Mouse (Mus musculus): ENCODE results near the gene Nupr1. TPM values are rescaled to one million over a fixed set of nuclear protein-coding genes. Genes with fewer than 3 reads are reported as not detected.

The Nupr1 gene
- total RNA-seq (2021) = 10 to 100 TPM; 17.6 to 21.0 TPM
- long read RNA-seq, experiment 1, transcript Nupr1-201 (3 exons, 829 nt) = major isoform, 14 of 14 reads
- long read RNA-seq, experiment 1, partial matches to known transcripts = 0 of 14 reads
- long read RNA-seq, experiment 1, other reads (novel, unspliced or antisense) = 0 of 14 reads
- long read RNA-seq, experiment 2, transcript Nupr1-201 (3 exons, 829 nt) = major isoform, 7 of 9 reads
- long read RNA-seq, experiment 2, partial matches to known transcripts = 0 of 9 reads
- long read RNA-seq, experiment 2, other reads (novel, unspliced or antisense) = 2 of 9 reads

DNA sequence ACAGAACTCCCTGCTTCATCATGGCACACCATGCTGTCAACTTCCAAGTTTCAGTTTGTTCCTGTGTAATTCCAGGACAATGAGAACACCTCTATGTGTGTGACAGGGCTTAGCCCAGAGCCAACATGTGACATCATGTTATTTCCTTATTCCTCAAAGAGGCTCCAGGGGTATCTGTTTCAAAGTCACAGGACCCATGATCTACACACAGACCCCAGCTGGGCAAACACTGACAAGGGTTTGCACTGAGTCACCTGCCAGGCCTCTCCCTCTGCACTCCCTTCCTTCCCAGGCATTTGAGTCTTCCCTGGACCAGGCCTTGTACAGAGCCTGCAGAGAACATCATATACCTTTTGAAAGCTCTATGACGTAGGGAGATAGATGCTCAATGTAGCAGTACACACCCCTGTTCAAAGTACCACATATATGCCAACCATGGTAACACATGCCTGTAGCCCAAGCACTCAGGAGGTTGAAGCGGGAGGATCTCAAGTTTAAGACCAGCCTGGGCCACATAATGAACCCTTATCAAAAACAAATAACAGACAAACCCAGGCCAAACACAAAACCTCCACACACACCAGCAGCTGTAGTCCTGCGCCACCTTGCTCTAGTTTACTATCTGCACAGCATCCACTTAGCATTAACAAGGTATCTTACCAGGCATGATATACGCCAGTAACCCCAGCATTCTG is at the start of gene Nupr1:
TSS of gene Nupr1 (minus strand) at position 38 of the 695 bp plus-strand sequence.
- TF ChIP-seq CTCF (IDR thresholded peaks at IDR 0.05) = no peak
- DNase-seq (ENCODE audit: extremely low spot score in 1 of 2, low spot score in 2 of 2) = no peak
- H3K27ac ChIP-seq = no peak within 1 kb of the TSS
- no peak within 1 kb of the TSS for H3K4me3 ChIP-seq
- intact Hi-C loops (cut with DNase I) = no loop called here

DNA sequence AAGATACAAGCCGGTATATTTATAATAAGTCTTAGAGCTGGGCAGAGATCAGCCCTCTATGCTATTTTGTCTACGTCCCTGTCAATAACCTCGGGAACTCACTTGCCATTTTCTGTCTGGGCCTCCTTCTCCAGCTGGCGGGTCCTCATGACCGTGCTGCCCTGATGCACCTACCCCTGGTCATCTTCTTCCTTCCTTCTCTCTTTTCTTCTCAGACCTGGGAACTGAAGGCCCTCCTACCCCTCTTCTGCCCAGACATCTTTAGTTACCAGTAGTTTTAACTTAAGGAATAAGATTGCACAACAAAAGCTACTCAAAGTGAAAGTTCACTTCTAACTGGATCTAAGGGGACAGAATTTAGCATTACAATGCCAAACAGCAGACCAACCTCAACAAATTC is 49.0 kb upstream of the Nupr1 start:
- intact Hi-C loops (cut with DNase I) = no loop called here
- no peak overlapping the region for H3K27ac ChIP-seq
- TF ChIP-seq CTCF (IDR thresholded peaks at IDR 0.05) = no peak
- no peak overlapping the region for H3K4me3 ChIP-seq
- DNase-seq (ENCODE audit: extremely low spot score in 1 of 2, low spot score in 2 of 2) = no peak

DNA sequence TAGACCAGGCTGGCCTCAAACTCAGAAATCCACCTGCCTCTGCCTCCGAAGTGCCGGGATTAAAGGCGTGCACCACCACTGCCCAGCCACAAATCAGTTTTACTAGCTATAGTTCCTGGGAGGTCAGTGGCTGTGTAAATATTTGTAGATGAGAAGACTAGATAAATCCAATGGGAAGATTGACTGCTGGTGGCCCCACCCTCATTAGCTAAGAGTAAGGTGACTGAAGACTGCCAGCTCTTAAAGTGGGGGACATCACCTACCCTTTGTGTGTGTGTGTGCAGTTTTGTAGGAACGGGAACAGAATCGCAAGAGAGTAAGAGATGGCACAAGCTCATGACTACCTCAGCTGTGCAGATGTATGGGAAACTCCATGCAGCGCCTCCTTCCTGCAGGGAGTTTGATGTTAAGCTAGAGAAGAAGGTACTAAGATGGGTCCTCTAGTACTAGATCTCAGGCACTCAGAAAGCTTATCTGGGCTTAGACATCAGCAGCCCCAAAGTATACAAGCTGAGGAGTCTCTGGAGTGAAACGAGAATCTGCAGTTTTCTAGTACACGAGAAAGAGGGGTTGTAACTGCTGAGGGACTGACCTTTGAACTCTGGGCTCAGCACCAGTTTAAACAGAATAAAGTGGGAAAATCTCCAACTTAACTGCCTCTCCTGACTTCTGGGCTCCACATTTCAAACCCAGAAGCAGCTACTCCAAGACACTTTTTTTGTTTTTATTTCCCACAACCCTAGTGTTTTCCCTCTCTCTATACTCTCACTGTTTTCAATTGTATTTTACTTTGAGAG is 48.1 kb upstream of the Nupr1 start:
- TF ChIP-seq CTCF (IDR thresholded peaks at IDR 0.05) = no peak
- no peak for DNase-seq (ENCODE audit: extremely low spot score in 1 of 2, low spot score in 2 of 2)
- intact Hi-C loops (cut with DNase I) = no loop called here
- Histone ChIP-seq H3K4me3 (no peak overlapping the region), H3K27ac (no peak overlapping the region)

DNA sequence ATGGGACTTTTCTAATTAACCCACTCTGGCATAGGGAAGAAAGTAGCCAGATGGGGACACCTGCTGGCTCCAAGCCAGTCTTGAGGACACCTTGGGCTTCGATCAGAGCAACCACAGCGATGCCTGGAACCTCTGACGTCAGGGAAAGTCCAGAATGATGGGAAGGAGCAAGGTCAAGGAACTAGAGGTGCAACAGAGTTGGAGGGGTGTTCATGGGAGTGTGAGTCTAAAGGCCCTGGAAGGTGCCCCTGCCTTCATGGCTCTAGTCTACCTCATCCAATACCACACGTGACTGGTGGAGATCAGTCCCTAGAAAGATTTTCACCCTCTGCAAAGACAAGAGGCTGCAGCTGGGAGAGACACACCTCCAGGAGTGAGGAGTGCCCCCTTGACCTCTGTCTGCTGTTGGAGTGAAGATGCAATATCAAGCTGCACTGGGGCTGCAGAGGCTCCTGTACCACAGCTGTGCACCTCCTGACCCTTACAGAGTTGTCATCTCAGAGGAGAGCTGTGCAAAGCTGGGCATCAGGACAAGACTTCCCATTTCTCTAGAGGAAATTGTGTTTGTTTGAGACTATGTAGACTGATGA is 46.1 kb upstream of the Nupr1 start:
- Histone ChIP-seq H3K27ac (no peak overlapping the region), H3K4me3 (no peak overlapping the region)
- TF ChIP-seq CTCF (IDR thresholded peaks at IDR 0.05) = no peak
- DNase-seq (ENCODE audit: extremely low spot score in 1 of 2, low spot score in 2 of 2) = no peak
- intact Hi-C loops (cut with DNase I) = no loop called here

DNA sequence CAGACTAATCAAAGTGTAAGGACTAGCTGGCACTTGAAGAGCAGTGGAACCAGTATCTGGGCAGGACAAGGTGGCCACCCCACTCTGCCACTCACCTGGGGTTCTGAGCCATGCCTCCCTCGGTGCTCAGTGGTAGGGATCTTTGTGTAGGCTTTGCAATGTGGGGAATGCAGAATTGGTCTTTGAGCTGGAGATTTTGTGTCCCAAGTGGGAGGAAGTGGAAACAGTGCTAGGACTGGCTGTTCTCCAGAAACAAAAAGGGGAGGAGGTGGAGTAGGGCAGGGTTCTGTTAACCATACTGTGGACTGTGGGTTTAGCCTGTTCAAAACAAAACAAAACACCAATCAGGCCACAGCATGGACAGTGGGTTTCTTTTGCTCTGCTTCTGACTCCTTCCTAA is 45.5 kb upstream of the Nupr1 start, which contains the start of gene Sult1a1:
TSS of gene Sult1a1 (minus strand) at position 226 of the 400 bp plus-strand sequence.
- Histone ChIP-seq H3K4me3 (peak within 1 kb of the TSS; percentile 26), H3K27ac (peak within 1 kb of the TSS; percentile 63)
- no peak; the same call in 1 of the 2 replicates for TF ChIP-seq CTCF (IDR thresholded peaks at IDR 0.05)
- no peak for DNase-seq (ENCODE audit: extremely low spot score in 1 of 2, low spot score in 2 of 2)
- intact Hi-C loops (cut with DNase I) = no loop called here

DNA sequence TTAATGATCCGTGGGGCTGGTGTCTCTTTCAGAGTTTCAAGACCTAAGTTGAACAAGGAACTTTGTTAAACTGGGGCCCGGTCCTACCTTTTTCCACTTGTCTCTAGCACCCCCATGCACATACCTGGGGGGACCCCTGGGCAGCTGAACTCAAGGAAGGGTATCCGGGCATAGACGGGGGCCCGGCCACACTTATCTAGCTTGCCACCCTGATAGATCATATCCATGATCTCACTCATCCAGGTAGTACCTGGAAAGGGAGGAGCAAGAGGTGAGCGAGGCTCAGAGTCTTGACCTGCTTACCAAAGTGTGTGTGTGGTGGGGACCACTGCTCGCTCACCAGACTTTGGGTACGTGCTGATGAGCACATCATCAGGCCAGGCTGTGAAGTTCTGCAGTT is 44.4 kb upstream of the Nupr1 start:
- no peak for DNase-seq (ENCODE audit: extremely low spot score in 1 of 2, low spot score in 2 of 2)
- no peak overlapping the region; the same call in 1 of the 2 replicates for H3K27ac ChIP-seq
- TF ChIP-seq CTCF (IDR thresholded peaks at IDR 0.05) = no peak
- no peak overlapping the region for H3K4me3 ChIP-seq
- intact Hi-C loops (cut with DNase I) = no loop called here

DNA sequence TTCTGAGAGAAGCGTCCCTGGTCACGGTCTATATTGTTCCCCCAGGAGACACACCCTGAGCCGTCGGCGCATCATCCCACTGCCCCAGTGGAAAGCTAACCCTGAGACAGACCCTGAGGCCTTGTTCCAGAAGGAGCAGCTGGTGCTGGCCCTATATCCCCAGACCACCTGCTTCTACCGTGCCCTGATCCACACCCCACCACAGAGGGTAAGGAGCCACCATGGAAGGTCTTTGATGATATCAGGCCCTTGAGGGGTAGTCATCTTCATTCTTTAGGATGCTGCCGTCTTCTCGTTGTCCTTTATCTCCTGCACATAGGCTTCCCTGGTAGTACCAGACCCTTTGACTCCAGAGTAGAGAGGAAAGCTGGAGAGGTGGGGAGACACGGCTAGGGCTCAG is 41.5 kb upstream of the Nupr1 start:
- TF ChIP-seq CTCF (IDR thresholded peaks at IDR 0.05) = no peak
- intact Hi-C loops (cut with DNase I) = no loop called here
- DNase-seq (ENCODE audit: extremely low spot score in 1 of 2, low spot score in 2 of 2) = no peak
- Histone ChIP-seq H3K27ac (no peak overlapping the region), H3K4me3 (no peak overlapping the region)

DNA sequence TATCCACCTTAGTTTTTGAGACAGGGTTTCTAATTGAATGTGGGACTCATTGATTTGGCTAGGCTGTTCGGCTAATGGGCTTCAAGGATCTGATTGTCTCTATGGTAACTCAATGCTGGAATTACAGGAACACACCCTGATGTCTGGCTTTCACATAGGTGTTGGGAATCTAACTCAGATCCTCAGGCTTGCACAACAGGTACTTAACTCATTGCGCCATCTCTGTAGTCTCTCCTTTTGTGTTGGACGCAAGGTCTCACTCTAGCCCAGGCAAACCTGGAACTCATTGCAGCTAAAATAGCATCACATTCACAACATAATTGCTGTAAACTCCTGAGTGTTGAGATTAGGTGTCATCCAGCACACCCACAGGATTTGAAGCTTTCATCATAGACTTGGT is 39.5 kb upstream of the Nupr1 start:
- DNase-seq (ENCODE audit: extremely low spot score in 1 of 2, low spot score in 2 of 2) = no peak
- TF ChIP-seq CTCF (IDR thresholded peaks at IDR 0.05) = no peak
- Histone ChIP-seq H3K4me3 (no peak overlapping the region), H3K27ac (no peak overlapping the region)
- intact Hi-C loops (cut with DNase I) = no loop called here

DNA sequence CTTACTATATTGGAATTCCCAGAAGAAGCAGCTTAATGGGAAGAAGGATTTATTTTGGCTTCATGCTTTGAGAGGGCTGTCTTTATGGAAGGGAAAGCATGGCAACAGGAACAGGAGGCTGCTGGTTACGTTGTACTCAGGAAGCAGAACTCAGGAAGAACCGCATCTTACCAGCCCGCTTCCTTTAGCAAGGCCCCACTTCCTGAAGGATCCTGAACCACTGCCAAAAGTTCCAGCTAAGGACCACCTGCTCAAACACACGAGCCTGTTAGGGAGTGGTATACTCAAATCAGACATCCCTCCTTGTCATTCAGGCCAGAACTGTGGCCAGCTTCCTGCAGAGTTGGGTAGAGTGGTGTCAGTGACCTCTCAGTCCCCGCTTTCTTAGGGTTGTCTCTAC is 37.8 kb upstream of the Nupr1 start:
- intact Hi-C loops (cut with DNase I) = no loop called here
- Histone ChIP-seq H3K27ac (no peak overlapping the region), H3K4me3 (no peak overlapping the region)
- no peak for DNase-seq (ENCODE audit: extremely low spot score in 1 of 2, low spot score in 2 of 2)
- TF ChIP-seq CTCF (IDR thresholded peaks at IDR 0.05) = no peak

DNA sequence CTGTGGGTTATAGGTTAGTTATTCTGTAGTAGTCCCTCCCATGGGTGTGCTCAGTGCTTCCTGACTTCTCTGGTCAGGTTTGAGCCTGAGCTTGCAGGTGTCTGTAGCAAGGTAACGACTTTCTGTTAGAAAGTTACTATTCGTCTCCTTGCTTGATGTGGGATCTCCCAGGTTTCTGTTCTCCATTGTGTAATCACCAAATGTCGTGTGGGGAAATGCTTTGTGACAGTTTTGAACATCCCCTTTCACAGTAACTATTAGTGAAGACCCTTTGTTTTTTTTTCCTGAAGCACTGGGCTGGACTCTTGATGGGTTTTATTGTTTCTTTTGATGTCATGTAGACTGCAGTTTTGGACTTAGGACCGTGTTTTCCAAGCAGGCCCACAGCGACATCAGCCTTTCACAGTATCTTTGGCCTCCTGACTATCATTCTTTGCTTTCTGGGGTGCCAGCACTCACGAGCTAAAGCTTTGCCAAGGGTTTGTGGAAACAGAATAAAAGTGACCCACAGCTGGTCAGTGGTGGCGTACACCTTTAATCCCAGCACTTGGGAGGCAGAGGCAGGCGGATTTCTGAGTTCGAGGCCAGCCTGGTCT is 36.9 kb upstream of the Nupr1 start:
- TF ChIP-seq CTCF (IDR thresholded peaks at IDR 0.05) = no peak
- intact Hi-C loops (cut with DNase I) = no loop called here
- H3K4me3 ChIP-seq = no peak overlapping the region
- no peak for DNase-seq (ENCODE audit: extremely low spot score in 1 of 2, low spot score in 2 of 2)
- H3K27ac ChIP-seq = no peak overlapping the region

DNA sequence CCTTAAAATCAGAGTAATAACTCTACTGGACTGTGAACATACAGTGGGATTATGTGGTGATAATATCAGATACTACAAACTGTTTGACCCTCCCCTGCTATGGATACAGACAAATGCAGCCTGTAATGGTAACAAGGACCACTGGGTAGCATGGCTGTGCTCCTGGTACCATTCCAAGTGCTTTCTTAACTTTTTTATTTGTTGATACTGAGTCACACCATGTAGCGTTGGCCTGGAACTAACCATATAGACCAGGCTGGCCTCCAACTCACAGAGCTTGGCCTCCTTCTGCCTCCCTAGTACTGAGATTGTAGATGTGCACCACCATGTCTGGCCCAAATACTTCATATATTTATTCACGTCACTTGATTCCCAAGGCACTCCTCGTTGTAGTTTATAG is 34.6 kb upstream of the Nupr1 start:
- no peak overlapping the region for H3K4me3 ChIP-seq
- DNase-seq (ENCODE audit: extremely low spot score in 1 of 2, low spot score in 2 of 2) = no peak
- peak; percentile 42 for TF ChIP-seq CTCF (IDR thresholded peaks at IDR 0.05)
- intact Hi-C loops (cut with DNase I) = no loop called here
- H3K27ac ChIP-seq = no peak overlapping the region

Data from left cerebral cortex, adult 2 months (tissue).